Mouse (Mus musculus) adrenal gland, adult 18-20 months (tissue): ENCODE results near the gene Zfp715. TPM values are rescaled to one million over a fixed set of nuclear protein-coding genes. Genes with fewer than 3 reads are reported as not detected.
A peak's percentile ranks its signal among the peaks of the same experiment; 100 is the strongest.
"Not testable (repeated sequence)": the region's sequence is repeated elsewhere in the genome, so short reads cannot be mapped to it uniquely, and the experiment has no call there.

Experiments used
- DNase-seq, 2 experiments: peaks; one replicate each; pipeline ENCODE4 v3.0.0; 2021 to 2022; ENCODE audit warnings: low spot score in 2 of 2
- long read RNA-seq, 2 experiments: library from polyadenylated mRNA; stranded (forward); transcript quantifications; one replicate each; pipeline ENCODE4 v2.0.0; 2021
- total RNA-seq, 2 experiments: library from RNA; stranded (reverse); gene quantifications; 1 replicate in 1 of 2; 2 replicates in 1 of 2; pipeline ENCODE4 v1.2.3; 2021

Zfp715 gene
- total RNA-seq = 10 to 100 TPM; 20.1 to 20.9 TPM
- long read RNA-seq, experiment 1, full-length matches to known transcripts = 10 of 23 reads
- long read RNA-seq, experiment 1, partial matches to known transcripts = 0 of 23 reads
- long read RNA-seq, experiment 1, other reads (novel, unspliced or antisense) = 13 of 23 reads
- long read RNA-seq, experiment 2, full-length matches to known transcripts = 5 of 9 reads
- long read RNA-seq, experiment 2, partial matches to known transcripts = 0 of 9 reads
- long read RNA-seq, experiment 2, other reads (novel, unspliced or antisense) = 4 of 9 reads

DNA sequence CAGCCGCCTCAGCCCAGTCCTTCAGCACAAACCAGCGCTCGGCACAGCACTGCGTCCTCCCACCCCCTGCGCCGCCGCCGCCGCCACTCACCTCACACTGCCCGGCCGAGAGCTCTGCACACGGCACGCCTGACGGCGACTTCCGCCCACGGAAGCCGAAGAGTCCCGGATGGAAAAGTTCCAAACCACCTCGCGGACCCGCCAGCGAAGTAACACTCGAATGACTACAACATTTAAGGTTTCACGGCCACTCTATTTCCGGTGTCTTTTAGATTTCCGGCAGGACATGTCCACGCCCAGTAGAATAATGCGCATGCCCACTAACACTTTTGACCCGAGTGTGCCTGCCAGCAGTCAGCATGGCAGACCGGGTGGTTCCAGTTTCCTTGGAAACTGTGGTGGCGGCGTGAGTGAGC lies at the start of gene Zfp715:
Zfp715 (minus strand) TSS at position 282 of the 416 bp plus-strand sequence.
- DNase-seq = peak; percentile 78 to 81

DNA sequence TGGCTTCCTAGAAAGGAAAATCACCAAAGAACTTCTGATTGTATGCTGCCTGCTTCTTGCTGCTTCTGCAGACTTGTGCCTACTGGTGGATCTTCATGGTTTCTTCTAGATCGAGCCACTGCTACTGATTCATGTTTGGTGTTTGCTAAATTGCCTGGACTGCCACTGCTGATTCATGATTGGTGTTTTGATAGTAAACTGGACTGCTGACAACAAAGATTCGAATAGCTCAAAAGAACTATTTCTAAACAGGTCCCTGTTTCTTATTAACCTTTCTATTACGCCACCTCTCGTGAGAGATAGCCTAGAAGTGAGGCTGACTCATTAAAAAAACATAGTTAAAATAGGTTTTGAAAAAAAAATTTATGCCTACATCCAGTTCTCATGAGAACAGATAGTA lies 48.9 kb upstream of the Zfp715 start:
- DNase-seq = no peak

DNA sequence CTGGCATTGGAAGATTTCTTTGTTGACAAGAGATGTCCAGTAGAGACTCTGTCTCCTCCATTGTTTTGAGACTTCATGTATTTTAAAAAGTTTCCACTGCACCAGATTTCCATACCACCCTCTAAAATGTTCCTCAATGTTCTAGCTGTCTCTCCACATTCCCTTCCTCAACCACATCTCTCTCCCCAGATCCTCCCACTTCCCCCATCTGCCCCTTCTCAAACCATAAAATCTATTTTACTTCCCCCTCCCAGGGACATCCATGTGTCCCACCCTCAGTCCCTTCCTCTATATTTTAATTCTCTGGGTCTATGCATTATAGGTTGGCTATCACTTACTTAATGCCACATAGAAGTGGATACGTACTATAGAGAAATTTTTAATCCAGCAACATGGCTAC lies 48.3 kb upstream of the Zfp715 start:
- no peak for DNase-seq

DNA sequence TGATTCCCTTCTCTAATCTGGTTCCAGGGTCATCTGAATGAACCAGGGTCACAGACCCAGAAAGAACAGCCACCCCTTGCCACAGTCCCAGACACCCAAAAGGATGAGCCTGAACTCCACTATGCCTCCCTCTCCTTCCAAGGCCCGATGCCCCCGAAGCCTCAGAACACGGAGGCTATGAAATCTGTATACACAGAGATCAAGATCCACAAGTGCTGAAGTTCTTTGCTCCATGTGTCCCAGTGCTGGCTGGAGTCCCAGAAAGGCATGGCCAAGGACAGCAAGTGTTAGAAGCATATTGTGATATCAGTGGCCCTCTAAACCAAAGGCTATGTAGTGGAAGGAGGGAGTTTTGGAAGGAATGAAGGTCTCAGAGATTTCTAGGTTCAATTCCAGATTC lies 45.5 kb upstream of the Zfp715 start:
- DNase-seq = peak in 1 of 2 experiments; percentile 22

DNA sequence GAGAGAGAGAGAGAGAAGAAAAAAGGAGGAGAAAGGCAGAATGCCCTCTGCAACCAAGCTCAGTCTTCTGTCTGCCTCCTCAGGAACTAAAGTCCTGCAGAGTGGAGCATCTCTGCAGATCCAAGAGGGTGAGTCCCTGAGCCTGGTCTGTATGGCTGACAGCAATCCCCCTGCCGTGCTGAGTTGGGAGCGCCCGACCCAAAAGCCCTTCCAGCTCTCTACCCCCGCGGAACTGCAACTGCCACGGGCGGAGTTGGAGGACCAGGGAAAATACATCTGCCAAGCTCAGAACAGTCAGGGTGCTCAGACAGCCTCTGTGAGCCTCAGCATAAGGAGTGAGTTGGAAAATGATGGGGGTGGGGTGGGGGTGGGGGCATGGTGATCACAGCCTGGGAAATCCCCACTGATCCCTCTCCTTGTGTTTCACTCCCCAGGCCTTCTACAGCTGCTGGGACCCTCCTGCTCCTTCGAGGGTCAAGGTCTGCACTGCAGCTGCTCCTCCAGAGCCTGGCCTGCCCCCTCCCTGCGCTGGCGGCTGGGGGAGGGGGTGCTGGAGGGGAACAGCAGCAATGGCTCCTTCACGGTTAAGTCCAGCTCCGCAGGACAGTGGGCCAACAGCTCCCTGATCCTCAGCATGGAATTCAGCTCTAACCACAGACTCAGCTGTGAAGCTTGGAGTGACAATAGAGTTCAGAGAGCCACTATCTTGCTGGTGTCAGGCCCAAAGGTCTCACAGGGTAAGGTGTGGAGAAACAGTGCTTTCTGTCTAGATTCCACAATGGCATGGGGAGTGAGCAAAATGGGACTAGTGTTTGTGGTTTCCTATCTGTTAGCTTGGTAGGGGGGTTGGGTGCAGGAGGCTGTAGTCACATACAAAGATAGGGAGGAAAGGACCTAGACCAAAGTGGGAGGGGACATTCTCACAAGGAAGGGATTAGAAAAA lies 42.1 kb upstream of the Zfp715 start:
- DNase-seq = no peak

DNA sequence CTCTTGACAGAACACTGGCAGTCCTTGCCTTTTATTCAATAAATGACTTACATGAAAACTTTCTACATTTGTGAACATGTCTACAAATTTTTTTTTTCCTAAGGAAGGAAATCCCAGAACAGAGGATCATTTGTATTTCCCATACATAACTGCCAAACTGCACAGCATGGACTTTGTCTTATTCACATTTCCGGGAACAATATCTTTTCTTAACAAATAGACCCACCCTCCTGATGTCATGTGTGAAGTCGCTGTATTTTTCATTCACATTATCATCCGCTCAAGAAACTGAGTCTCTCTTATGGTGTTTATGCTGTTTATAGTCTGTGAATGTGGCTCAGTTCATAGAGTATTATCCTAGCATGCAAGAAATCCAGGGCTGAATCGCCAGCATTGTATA lies 40.7 kb upstream of the Zfp715 start:
- DNase-seq = no peak

DNA sequence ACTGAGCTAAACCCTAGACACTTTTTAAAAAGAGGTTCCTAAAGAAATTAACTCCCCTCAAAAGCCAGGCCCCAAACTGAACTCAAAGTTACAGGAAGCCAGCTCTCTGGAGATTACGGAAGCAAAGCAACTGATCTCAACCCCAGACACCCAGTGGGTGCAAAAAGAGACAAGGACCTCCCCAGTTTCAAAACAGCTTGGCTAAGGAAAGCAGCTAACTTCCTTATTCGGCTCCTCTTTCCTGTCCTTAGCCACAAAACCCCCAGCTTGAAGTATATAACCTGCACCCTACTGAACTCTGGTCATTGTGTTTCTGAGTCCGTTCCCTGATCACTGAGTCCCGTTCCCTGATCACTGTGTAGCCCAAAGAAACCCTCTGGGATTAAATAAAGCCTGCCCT lies 40.0 kb upstream of the Zfp715 start:
- no peak for DNase-seq

DNA sequence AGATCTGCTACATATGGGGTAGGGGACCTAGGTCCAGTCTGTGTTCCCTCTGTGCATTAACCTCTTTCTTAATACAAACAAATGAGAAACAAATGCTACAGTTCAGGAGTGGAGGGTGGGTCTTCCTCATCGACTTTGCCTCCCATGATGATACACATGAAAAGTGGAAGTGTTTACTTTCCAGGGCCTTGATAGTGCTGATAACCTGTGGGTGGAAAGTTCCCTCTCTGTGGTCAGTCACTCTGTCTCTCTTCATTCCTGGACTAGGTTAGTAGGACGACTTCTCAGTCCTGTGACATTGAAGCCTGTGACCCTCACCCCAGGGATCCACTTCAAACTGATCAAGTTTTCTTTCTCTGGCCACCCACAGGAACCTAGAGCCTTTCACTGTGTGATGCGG lies 38.1 kb upstream of the Zfp715 start, which contains the start of gene Siglecf:
Siglecf (plus strand) TSS at position 188 of the 400 bp plus-strand sequence.
- DNase-seq = no peak

DNA sequence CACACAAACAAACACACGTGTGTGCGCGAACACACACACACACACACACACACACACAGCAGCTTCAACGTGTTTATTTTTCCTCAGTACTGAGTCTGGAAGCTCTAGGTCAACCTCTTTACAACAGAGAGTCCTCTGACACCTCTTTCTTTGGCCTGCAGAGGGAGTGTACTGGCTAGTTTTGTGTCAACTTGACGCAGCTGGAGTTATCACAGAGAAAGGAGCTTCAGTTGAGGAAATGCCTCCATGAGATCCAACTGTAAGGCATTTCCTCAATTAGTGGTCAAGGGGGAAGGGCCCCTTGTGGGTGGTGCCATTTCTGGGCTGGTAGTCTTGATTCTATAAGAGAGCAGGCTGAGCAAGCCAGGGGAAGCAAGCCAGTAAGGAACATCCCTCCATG lies 36.5 kb upstream of the Zfp715 start:
- DNase-seq = not testable (repeated sequence)

DNA sequence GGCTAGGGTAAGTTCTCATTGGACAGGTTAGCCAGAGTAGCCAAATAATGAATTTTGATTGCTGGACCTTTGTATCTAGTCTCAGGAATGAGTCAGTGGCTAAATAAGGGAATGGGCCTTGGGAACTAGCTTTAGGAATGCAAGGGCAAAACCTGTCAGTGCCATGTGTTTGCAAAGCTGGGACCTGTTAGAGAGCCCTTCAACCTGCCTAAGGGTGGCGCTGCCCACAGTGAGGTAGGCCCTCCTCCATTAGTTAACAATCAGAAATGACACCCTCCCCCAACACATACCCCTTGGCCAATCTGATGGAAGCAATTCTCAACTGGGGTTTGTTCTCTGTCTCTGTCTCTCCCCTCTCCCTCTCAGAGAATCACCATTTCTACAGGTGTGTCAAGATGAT lies 33.5 kb upstream of the Zfp715 start:
- no peak for DNase-seq

DNA sequence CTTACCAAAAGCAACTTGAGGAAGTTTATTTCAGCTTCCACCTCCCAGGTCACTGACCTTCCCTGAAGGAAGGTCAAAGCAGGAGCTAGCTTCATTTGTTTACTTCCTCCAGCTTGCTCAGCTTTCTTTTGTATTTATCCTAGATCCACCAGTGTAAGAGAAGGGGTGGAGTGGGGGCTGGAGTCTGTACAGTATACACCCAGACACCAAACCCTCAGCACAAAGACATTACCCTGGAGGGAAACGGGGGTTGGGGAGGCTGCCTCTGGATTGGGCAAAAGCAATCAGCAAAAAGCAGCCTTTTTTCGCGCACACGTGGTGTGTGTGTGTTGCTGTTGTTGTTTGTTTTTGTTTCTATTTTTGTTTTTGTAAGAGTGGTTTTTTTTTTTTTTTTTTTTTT lies 33.1 kb upstream of the Zfp715 start:
- DNase-seq = no peak

DNA sequence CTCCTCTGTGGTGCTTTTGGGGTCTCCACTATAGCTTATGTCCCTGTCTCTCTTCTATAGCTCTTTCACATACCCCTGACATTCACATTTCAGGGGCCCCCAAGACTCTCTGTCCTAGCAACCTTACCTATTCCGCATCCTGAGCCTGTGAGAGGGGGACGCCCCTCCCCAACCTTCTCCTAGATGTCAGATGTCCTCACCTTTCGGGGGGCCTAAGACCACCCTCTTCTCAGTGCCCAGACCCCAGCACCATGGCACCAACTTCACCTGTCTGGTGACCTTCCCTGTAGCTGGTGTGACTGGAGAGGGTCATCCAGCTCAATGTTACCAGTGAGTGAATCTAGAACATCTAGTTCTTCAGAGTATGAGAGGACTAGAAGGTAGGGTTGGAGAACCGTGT lies 31.4 kb upstream of the Zfp715 start:
- no peak for DNase-seq

DNA sequence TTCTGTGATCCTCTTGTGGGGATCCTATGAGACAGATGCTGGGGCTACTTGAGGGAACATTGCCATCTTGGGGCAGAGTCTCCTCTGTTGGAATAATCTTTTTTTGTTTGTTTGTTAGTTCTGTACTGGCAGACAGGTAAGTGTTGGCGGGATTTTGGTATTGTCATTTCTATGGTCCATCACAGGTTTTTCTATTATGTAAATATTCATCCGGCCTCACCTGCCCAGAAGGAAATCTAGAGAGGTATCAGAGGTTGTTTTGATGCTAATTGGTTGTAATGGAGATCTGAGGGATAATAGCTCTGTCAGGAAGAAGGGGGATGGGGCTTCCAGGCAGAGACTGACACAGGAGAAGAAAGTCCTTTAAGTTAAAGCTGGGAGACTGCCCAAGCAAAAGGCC lies 30.9 kb upstream of the Zfp715 start:
- DNase-seq = no peak

DNA sequence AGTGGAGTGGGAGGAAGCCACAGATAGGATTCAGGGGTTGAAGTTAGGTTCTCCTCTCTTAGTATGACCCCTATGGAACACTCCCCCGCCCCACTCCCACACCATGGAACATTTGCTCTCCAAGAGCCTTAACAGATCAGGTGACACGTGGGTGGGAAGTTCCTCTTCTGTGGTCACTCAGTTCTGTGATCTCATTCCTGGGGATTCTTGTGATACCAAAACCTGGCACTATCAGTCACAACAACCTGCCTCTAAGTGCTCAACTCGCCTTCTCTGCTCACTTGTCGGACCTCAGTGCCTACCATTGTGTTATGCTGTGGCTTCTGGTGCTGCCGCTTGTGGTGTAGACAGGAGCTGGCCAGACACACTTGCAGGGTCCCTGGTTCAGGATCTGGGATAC lies 30.1 kb upstream of the Zfp715 start:
- no peak for DNase-seq

DNA sequence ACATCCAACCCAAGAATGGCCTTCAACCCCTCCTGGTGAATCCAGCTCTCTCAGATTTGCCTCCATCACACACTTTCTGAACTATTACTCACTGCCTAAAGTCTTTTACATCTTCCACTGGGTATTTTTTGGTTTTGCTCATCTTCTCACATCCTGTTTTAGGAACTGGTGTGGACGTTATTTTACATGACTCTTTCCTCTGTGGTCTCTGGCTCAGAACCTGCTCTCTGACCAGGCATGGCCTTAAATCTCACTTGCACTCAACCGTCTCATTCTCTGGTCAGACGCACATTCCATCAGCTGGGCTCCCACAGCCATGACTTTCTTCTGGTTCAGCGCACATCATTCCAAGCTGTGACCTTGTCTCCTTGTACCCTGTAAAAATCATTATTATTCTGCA lies 27.7 kb upstream of the Zfp715 start:
- no peak for DNase-seq

DNA sequence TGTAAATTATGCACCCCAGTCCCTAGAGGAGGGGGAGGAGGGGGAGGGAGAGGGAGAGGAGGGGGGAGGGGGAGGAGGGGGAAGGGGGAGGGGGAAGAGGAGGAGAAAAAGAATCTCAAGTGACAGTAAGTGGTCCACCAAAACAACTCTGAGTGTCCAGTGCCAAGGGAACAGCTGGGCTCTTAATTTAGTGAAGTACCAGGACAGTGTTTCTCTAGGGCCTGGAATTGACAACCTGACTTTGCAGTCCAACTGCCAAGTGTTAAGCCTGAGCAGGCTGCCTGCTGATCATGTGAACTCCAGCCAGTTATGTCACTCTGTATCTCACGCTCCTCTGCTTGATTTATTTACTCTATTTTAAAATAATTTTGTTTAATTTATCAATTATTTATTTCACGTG lies 20.8 kb upstream of the Zfp715 start:
- DNase-seq = no peak

DNA sequence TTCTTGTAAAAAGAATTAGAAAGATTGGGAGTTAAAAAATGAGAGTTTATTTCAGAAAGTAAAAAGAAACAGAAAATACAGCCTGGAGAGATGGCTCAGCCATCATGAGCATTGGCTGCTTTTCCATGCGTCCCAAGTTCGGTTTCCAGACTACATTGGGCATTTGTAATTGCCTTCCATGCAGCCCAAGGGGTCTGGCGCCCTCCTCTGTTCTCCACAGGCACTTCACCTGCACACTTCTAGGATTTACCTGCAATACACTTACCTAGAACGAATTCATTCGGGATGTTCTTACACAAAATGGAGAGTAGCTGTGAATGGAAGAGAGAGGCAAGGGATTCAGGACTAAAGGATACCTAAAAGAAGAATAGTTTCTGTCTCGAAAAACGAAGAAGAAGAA lies 20.1 kb upstream of the Zfp715 start:
- no peak for DNase-seq

DNA sequence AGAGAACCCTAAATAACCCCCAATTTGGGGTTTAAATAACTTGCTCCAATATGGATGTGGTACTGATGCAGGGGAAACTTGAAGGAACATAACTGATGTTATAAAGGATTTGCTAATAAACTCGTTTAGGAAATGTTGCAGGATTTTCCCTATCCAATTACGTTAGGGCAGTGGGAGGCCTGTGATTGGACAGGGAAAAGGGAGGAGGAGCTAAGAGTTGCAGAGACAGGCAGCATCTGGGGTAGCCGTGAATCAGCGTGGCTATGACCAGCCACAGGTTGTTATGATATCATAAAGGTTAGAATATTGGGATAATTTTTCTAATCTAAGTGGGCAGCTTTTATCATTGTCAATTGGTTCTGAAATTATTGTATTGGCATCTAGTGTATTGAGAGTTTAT lies 15.0 kb upstream of the Zfp715 start:
- no peak for DNase-seq

DNA sequence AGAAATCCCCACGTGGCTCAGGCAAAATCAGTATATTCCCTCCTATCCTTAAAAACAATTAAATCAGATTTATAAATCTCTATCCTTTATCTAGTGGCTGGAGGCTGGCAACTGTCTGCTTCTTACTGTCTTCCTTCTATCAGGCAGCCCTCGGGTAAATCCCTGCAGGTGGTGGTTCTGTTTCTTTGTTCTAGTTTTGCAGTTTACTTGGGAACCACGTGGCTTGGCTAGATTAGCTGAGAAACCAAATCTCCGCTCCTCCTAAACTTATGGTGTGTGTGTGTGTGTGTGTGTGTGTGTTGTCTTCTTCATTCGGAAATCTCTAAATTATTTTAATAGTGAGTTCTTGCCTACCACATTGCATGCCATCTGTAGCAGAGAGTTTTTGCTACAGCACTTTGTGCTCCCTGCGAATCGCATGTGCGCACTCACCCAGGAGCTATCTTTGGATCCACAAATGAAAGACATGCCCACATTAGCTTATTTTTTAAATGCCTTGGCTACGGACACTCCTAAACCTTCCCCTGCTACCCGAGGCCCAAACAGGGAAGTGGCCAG lies 13.2 kb upstream of the Zfp715 start:
- no peak for DNase-seq

DNA sequence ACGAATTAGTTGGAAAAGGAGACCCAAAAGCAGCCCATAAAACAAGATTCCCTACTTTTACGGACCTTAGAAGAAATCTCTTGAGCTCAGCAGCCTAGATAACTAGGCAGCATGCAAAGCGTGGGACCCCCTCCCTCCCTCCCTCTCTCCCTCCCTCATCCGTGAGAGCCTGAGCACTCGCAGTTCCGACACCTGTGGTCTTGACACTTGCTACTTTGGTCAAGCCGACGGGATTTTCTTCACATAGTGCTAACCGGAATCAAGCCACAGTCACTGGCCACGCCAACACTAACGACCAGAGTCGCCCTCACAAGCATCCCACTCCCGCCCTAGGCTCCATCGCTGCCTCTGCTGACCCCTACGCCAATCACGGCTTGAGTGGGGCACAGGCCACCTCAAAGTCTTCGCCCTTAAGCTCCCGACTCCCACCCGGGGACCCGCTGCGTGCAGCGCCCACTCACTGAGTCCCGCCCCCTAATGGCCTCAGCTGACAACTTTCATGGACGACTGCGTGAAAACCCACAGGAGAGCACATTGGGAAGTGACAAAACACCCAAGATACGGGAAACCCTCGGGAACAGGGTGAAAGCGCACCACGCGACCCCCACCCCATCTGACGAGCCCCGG lies 595 bp downstream of the Zfp715 start:
- DNase-seq = no peak

DNA sequence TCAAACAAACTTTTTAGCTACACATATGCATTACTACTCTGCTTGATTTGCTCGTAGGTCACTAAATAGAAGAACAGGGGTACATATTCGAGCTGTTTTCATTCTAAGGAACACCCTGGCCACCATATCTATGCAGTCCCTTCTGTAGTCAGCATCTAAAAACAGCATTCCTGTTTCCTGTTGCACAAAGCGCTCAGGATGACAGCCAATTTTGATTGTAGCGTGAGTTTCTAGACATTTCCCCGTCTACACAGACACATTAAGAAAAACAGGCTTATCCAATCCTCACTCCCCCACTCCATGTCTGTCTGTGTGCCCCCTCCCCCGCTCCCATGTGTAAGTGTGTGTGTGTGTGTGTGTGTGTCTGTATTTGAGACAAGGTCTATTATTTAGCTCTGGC lies 1.5 kb downstream of the Zfp715 start:
- no peak for DNase-seq

DNA sequence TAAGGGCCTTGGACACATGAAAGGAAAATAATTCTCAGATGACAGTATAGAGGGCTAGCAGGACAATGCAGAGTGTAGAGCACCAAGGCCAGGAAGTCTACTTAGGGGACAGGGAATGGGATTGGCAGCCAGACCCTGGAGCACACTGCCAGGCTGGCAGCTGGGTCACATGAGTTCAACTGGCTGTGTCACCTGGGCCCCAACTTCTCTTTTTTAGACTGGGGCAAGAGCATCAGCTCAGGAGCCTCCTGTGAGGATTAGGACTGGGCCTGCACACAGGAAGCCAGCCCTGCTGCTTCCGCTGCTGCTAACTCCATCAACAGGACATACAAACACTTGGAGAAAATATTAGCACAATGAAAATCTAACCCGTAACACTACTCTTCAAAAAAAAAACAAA lies 4.0 kb downstream of the Zfp715 start:
- DNase-seq = no peak
